Mouse (Mus musculus) urinary bladder, postnatal 10 days (tissue): ENCODE data around the gene Unc93b1.

ENCODE experiments used
- DNase-seq: peaks from one replicate; pipeline ENCODE4 v3.0.0; 2022; ENCODE audit warnings: low spot score

The Unc93b1 gene

DNA sequence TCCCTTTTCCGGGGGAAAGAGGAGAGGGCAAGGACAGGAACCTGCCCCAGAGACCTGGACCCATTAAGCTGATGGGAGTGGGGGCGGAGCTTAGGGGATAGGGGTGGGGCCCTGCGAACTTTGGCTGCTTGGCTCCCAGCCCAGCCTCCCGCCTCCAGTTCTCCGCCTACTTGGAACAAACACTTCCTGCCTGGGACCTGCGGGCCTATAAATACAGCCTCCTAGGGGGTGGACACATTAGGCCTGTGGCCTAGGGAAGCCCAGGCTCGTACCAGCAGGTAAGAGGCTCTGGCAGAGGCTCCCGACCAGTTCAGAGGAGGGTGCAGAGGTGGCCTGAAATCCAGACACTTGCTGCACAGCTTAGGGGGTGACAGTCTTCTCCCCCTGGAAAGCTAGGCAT, 51.3 kb downstream of the Unc93b1 start, which contains the start of gene Acy3:
TSS of gene Acy3 (plus strand) at position 237 of the 400 bp plus-strand sequence.
- peak; percentile 26 for DNase-seq

DNA sequence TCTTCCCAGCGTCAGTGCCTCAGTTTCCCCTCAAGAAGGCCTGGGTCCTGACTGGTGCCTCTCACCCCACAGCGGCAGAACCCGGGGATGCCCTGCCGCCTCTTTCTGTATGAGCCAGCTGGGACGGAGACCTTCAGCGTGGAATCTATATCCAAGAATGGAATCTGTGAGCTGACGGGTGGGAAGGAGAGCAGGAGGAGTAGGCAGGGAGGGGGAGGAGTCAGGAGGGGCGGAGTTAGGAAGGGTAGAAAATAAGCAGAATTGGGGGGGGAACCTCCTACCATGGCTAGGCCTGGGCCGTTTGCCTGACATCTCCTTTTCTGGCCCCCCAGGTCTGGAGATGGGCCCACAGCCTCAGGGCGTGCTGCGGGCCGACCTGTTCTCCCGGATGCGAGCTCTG, 53.1 kb downstream of the Unc93b1 start:
- DNase-seq, result no peak

DNA sequence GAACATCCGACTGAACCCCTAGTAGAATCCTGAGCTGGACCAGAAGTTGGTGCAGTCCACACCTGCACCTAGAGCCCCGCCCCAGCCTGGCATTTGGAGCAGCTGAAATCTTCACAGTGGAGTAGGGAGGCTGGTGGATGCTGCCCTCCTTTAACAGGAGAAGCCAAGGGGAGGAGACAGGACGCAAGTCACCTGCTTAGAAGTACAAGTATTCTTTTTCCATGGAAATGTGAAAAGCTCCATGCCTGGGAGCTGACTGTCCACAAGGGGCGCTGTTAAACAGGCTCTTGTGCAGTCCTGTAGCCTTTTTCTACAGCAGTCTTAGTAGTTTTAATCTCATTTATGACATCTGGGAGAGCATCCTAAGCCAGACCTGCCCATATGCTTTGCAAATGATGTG, 53.8 kb downstream of the Unc93b1 start:
- no peak for DNase-seq

DNA sequence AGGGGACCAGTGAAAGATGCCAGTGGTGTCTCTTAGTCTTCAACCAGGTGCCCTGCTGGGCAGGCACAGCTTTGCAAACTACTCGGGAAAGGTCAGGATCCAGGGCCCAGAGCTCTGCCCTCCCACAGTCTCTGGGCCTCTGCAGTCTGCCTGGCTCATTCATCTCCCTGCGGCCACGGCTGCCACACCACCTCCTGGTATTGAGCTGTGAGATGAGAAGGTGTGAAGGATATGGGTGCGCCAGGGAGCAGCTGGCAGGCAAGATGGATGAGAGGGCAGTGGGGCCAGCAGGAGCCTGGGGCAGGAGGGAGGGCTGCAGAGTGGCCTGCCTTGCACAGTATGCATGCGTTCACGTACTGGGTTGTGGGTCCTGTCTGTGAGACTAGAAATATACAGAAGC, 55.8 kb downstream of the Unc93b1 start:
- DNase-seq, result no peak

DNA sequence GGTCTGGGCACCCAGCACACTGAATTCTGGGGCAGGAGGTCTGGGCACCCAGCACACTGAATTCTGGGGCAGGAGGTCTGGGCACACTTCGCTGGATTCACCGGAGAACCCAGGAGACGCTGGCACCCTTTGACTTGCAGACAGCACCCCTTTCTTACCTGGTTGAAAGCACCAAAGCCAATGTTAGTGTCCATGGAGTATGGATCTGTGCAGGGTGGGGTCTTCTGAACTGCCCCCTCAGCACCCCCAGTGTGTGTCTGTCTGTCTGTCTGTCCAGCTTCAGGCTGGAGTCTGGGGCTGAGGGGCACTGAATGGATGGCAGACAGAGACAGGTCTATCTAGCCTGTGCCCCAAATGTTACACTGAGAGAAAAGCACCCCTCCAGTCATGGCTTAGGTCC, 56.6 kb downstream of the Unc93b1 start:
- DNase-seq, result no peak

DNA sequence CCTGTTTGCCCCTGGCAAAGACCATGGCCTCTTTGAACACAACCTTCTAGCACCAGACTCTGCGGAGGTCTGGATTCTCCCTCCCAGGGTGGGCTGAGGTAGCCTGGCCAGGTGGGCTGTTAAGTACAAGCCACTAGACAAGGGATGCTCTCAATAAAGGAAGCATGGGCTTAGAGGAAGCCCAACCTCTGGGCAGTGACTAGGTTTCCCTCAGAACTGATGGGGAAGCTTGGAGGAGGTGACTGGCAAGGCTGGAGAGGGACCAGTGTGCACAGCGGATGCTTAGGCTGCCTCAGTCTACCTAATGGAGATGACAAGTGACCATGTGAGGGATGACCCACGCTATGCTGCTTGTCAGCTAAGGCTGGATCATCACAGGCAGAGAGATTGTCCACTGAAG, 57.0 kb downstream of the Unc93b1 start:
- no peak for DNase-seq

DNA sequence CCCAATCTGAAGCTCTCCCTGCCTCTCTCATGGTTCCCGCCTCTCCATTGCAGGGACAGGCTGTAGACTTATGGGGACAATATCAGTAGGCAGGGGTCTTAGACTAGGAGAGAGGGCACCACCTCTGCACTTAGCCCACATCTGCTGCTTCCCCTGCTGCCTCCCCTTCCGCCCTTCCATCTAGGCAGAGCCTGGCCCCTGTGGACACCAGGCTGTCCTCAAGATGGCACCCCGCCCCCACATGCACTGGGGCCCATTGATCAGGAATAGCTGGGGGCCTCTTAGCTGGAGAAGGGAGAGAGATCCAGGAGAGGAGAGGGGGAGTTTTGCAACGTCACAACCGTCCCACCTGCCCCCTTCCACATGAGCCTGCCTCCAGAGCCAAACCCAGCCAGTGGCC, 57.4 kb downstream of the Unc93b1 start, which contains the start of gene Tbx10:
TSS of gene Tbx10 (plus strand) at position 337 of the 400 bp plus-strand sequence.
- DNase-seq, result no peak

DNA sequence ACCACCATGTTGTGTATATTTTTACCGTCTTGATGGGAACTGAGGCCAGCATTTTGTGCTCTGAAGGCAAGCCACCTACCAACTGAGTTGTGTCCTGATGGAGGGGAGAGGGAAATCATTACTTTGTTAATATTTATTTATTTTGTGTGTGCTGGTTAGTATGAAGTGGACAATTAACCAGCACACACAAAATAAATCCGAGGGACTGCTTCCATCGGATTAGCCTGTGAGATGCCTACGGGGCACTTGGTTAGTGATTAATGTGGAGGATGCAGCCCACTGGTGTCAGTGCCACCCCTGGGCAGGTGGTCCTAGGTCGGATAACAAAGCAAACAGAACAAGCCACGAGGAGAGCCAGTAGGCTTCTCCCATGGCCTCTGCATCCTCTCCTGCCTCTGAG, 59.9 kb downstream of the Unc93b1 start:
- DNase-seq, result no peak

DNA sequence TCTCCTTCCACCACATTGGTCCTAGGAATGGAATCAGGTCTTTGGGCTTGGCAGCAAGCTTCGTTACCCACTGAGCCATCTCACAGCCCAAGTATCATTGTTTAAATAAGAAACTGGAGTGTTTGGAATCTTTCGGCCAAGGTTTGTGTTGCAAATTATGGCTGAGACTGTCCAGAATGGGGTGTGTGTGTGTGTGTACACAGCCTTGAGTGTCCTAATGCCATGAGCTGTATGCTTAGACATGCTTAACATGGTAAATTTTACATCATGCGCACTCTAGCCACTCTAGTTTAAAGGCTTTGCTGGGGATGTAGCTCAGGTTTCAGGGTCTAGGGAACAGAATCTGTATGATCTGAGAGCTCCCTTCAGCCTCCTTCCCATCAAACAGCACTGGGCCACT, 60.5 kb downstream of the Unc93b1 start:
- no peak for DNase-seq

DNA sequence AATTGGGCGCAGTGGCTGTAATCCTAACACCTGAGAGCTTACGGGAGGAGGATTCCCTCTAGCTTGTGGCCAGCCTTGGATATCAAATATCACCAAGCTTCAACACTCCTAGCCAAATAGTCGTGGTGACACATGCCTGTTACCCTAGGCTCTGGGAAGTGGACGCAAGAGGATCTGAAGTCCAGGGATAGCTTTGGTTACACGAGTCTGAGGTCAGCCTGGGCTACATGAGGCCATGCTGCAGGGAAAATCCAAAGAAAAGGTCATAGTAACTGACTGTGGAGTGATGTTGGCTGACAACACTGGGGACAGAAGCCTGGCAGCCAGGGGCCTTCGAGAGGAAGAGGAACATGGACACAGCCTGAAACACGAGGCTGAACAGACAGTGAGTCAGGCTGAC, 61.1 kb downstream of the Unc93b1 start:
- no peak for DNase-seq

DNA sequence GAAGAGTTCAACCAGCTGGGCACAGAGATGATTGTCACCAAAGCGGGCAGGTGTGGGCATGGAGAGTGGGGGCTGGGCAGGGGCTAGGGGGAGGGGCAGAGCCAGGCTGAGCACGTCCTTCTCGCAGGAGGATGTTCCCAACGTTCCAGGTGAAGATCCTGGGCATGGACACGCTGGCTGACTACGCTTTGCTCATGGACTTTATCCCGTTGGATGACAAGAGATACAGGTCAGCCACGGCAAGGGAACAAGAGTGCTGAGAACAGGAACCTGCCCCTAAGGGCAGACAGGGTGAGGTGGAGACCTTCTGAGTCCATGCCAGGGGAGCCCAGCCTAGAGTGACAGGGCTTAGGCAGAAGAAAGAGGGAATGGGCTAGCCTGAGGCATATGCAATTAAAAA, 61.8 kb downstream of the Unc93b1 start:
- DNase-seq, result no peak

DNA sequence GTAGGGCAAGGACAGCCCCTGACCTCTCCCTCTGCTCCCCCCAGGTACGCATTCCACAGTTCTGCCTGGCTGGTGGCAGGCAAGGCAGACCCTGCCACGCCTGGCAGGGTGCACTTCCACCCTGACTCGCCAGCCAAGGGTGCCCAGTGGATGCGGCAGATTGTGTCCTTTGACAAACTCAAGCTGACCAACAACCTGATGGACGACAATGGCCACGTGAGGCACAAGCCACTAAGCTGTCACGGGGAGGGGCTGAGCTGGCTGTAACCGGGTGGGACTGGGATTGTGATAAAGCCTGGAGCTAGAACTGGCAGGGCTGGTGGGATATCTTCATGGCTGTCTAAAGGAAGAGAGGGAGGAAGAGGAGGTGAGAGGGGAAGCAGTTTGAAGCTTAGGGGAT, 62.2 kb downstream of the Unc93b1 start:
- DNase-seq, result no peak

DNA sequence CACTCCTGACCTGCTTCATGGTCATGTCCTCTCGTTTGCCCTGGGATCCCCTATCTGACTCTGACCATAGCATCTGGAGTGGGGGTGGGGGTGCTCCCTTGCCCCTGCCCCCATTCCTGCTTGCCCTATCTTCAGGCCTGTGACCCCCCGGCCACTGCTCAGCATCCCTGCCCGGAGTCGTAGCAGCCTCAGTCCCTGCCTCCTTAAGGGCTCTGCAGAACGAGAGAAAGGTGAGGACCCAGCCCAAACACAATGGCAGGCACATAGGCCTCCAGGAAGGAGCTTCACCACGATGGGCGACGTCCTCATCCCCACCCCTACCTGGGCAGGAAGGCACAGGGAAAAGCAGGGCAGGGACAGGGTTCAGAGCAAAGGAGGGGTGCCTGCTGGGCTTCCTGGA, 63.3 kb downstream of the Unc93b1 start:
- no peak for DNase-seq
